Mouse (Mus musculus) left cerebral cortex, postnatal 10 days (tissue): Measurements from ENCODE around the gene Dcaf5. TPM values are rescaled to one million over a fixed set of nuclear protein-coding genes. Genes with fewer than 3 reads are reported as not detected.
"Not testable (repeated sequence)": the region's sequence is repeated elsewhere in the genome, so short reads cannot be mapped to it uniquely, and the experiment has no call there.

Experiments used
- DNase-seq, 2 experiments: peaks; one replicate each; pipeline ENCODE4 v3.0.0; 2021 to 2022; ENCODE audit warnings: low spot score in 2 of 2, mixed read lengths in 1 of 2; ENCODE audit errors: extremely low spot score in 1 of 2
- intact Hi-C: fragments of 180-260 bp; cut with DNase I; formaldehyde crosslinking; loops from one replicate; pipeline ENCODE4 v1.15.1; 2025
- total RNA-seq, 2 experiments: library from RNA; stranded (reverse); gene quantifications; 2 replicates each; pipeline ENCODE4 v1.2.3; 2021

Dcaf5 gene
- total RNA-seq: 10 to 100 TPM; 71.3 to 72.2 TPM

GRCm38 (mm10) chr12:80436336-80436976 lies at the start of gene Dcaf5:
TSS of gene Dcaf5 (minus strand) at chr12:80436601.
- intact Hi-C loops: loop anchor here (2.0 kb wide), 1 partner anchor 30 kb away; no protein-coding TSS in a partner anchor
- peak; percentile 60 to 89 for DNase-seq

GRCm38 (mm10) chr12:80483397-80483796 lies 47.0 kb upstream of the Dcaf5 start:
- intact Hi-C loops: no loop called here
- no peak for DNase-seq

GRCm38 (mm10) chr12:80479986-80480385 lies 43.6 kb upstream of the Dcaf5 start:
- no peak for DNase-seq
- intact Hi-C loops: no loop called here

GRCm38 (mm10) chr12:80473731-80474130 lies 37.3 kb upstream of the Dcaf5 start:
- intact Hi-C loops: no loop called here
- DNase-seq: no peak

DNA sequence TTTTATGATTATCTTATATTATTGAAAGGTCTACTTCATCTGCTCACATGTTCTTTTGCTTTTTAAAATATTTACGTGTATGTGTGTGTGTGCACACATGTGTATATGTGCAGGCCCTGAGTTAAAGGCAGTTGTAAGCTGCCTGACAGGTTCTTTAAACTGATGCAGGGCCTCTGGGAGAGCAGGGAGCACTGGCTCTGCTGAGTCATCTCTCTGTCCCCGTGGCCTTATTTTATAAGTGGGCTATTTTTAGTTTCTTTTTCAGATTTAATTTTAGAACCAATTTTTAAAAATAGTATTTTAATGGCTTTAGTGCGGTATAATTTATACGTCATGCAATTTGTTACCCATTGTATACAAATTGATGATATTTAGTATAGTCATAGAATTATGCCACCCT lies 35.5 kb upstream of the Dcaf5 start:
- intact Hi-C loops: no loop called here

DNA sequence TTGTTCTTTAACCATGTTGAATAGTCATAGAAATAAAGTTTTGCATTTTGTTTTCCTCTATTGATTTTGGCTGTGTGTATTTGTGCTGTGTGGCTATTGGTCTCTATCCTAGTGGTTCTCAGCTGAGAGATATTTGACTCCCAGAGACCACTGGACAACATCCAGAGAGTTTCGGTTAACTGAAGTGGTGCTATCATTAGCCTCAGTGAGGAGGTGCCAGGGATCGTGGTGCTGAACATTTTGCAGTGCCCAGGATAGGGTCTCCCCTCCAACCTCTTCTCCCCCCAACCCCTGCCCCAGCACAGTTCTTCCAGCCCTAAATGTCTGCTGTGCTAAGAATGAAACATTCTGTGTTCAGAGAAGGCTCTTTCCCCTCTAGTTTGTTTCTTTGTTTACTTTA lies 33.8 kb upstream of the Dcaf5 start:
- intact Hi-C loops: no loop called here
- no peak for DNase-seq

More for the DNA sequence above, 35.5 kb upstream of the Dcaf5 start:
- DNase-seq: no peak

GRCm38 (mm10) chr12:80463666-80464269 lies 27.4 kb upstream of the Dcaf5 start:
- DNase-seq: peak in 1 of 2 experiments; percentile 22
- intact Hi-C loops: no loop called here

DNA sequence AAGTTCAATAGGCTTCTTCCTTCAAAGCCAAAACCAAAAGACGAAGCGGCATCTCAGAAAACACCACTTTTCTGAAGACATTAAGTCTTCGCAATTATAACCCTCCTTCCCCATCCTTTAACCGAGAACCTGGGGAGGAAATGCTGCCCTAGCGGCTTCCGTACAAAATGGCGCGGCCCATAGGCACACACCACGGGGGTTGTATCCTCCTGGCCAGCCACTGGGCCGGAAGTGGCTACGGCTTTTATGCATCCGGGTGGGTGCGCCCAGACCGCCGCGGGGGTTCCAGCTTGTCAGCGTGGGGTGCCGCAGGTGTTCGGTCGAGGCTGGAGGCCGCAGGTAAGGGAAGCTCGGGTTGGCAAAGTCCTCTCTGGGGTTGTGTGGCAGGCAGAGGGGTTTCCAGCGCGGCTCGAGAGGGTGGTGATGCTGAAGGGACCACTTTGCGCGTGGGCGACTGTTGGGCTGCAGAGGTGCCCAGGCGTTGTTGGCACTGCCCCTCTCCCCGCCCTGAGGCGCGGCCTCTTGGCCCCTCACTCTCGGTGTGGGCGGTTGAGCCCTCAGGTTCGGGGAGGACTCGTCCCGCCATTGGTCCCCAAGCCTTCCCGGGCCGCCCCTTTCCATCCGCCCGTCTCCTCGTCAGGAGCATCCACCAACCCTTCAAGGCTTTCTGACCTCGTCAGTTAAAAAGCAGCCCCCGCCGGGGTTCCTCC lies 26.7 kb upstream of the Dcaf5 start, which contains the start of gene Exd2:
TSS of gene Exd2 (plus strand) at position 154 of the 710 bp plus-strand sequence.
- DNase-seq: peak; percentile 88 to 93
- intact Hi-C loops: no loop called here

DNA sequence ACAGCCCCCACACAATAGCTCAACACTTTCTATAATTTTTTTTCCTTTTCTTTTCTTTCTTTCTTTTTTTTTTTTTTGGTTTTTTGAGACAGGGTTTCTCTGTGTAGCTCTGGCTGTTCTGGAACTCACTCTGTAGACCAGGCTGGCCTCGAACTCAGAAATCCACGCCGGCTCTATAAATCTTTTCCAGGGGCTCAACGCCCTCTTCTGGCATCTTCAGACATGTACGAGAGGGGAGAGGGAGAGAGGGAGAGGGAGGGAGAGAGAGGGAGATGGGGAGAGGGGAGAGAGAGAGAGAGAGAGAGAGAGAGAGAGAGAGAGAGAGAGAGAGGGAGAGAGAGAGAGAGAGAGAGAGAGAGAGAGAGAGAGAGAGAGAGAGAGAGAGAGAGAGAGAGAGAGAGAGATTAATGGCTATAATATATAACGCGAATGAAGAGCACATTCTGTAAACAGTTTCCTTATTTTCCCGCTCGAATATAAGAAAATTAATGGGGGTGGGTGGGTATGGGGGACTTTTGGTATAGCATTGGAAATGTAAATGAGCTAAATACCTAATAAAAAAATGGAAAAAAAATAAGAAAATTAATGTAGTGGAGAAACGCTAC lies 26.0 kb upstream of the Dcaf5 start:
- DNase-seq: peak in 1 of 2 experiments; percentile 27
- intact Hi-C loops: not testable (repeated sequence)

- intact Hi-C loops: no loop called here
- no peak for DNase-seq
Observed at GRCm38 (mm10) chr12:80458033-80458432, 21.6 kb upstream of the Dcaf5 start.

DNA sequence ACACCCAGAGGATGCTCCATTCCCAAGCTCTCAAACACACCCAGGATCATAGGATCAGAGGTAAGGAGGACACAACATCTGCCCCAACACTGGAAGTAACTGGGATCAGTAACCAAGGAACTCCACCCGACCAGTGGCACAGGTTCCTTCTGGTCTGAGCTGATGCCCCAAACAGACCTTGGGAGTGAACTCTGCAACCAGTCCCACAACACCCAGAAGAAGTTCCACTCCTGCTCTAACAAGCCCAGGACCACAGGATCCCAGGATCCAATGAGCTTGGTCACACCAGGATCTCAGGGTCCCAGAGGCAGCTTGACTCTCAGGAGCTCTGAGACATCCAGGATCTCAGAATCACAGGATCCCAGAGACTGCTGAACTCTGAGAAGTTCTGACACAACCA lies 17.1 kb upstream of the Dcaf5 start:
- no peak for DNase-seq
- intact Hi-C loops: no loop called here

GRCm38 (mm10) chr12:80444525-80445109 lies 8.2 kb upstream of the Dcaf5 start:
- intact Hi-C loops: no loop called here
- no peak for DNase-seq

DNA sequence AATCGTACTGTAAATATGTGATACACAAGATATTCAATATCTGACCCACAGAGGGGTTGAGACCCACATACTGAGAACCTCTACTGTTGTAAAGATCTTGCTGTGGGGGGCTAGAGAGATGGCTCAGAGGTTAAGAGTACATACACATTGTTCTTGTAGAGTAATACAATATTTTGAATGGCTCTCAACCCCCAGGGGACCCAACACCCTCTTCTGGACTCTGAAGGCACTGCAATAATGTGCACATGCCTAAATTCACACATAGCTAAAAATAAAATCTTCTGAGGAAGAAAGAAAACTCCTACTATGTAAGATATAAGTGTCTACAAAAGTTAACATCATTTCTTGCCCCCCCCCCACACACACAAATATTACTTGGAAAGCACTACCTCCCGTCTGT lies 4.6 kb upstream of the Dcaf5 start:
- intact Hi-C loops: no loop called here
- DNase-seq: no peak

DNA sequence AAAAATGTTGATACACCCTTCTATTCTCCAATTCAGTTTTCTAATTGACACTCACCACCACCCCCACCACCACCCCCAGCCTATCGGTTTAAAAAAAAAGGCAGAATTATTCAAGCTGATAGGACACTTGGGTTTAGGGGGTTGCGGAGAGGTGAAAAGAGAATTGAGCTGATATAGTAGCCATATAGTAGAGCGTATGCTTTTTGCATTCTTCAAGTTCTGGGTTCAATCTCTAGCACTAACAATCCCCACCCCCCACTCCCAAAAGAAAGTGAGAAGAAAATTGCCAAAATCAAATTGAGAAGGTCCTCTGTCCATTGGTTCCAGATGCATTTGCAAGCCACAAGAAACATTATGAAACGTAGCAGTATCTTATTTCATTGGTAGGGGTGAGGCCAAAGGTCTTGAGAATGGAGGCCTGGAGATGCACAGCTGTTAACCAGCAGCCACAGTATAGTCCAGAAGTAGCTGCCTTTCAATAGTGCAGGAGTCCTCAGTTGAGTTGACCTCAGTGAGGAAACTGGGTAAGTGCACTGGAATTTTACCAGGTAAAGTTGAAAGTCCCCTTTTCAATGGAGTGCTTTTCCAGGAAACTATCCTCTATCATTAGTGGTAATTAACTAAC lies 762 bp upstream of the Dcaf5 start:
- DNase-seq: no peak
- intact Hi-C loops: loop anchor here (2.0 kb wide), 1 partner anchor 30 kb away; no protein-coding TSS in a partner anchor

- DNase-seq: no peak
- intact Hi-C loops: loop anchor here (2.0 kb wide), 1 partner anchor 29 kb away; no protein-coding TSS in a partner anchor
Observed at GRCm38 (mm10) chr12:80435887-80436286, 514 bp downstream of the Dcaf5 start.

DNA sequence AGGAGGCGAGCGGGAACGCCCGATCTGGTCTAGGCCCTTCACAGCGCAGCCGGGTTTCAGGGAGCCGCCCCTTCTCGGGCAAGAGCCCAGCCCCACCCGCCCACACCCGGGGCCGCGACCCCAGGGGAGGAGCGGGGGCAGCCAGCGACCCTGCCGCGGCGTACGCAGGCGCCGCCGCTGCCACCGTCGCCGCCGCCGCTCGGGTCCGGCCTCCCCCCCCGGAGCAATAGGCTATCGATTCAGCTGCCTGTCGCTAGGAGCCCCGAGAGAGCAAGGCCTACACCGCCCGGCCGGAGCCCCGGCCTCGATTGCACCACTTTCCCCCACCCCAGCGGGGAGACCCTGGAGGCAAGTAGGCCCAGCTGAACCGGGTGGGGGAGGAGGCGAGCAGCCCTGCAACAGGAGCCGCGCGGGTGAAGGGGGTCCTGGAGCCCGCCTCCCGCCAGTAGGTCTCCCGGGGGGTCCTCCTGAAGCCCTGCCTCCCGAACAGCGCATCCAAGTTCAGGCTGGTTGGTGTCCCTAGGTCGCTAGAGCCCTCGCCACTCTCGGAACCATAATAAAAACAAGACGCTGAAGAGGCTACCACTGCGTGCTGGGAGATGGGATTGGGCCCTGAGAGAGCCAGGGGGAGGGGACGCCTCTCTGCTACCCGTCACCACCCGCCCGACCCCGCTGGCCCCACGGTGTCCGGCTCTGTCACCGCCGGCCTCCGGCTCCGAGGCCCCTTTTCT lies 1.3 kb downstream of the Dcaf5 start:
- intact Hi-C loops: no loop called here
- peak; percentile 53 to 86 for DNase-seq

- intact Hi-C loops: no loop called here
- no peak for DNase-seq
Observed at GRCm38 (mm10) chr12:80434601-80434960, 1.8 kb downstream of the Dcaf5 start.

DNA sequence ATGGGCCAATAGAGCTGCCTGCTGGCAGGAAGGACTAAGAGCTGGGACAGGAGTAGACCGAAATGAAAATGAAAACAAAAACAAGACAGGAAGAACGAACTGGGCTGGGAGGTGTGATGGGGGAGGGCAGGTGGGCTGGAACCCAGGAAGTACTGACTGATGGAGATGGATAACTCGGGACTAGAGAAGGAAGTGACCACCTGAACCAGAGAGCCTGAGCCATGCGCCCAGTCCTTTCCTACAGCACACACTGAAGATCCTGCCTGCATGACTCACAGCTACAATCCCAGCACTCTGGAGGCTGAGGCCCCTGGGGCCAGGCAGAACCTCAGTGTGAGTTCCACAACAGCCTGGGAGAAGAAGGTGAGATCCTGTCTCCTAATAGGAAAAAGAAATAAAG lies 3.1 kb downstream of the Dcaf5 start:
- peak in 1 of 2 experiments; percentile 20 for DNase-seq
- intact Hi-C loops: no loop called here
